Mouse (Mus musculus): ENCODE data around the gene Thsd4. TPM values are rescaled to one million over a fixed set of nuclear protein-coding genes. Genes with fewer than 3 reads are reported as not detected.

Thsd4 gene
- polyA plus RNA-seq, 1 experiment from 2014 or later = 1.8 TPM

DNA sequence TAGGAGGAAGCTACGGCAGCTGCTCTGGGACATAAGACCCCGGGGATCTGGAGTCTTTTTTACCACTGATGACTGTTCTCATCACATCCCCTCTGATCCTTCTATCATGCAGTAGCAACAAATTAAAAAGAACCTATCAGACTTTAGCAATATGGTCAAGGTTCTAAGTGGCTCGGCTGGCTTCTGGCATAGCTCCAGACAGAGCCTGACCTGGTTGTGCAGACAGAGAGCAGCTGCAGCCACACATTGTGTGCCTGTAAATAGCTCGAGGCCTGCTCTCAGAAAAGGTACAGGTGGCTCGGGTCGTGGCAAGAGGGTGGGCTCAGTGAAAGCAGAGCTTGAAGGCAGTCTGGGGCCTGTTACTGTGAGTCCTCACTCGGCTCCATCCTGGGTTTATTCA, 512.9 kb downstream of the Thsd4 start:
- POLR2A ChIA-PET = no interaction called here
- H3K27me3 ChIP-seq = no peaks in the 10 kb centered on the region
- no peak for DNase-seq (ENCODE audit: low read depth, low spot score)
- CTCF ChIA-PET = no interaction called here
- ATAC-seq = no peak
- no peak for TF ChIP-seq CTCF (IDR thresholded peaks at IDR 0.05)
- in situ Hi-C loops (cut with MboI; ENCODE audit: low pct_unique_long_range_greater_than_20kb) = no loop called here

DNA sequence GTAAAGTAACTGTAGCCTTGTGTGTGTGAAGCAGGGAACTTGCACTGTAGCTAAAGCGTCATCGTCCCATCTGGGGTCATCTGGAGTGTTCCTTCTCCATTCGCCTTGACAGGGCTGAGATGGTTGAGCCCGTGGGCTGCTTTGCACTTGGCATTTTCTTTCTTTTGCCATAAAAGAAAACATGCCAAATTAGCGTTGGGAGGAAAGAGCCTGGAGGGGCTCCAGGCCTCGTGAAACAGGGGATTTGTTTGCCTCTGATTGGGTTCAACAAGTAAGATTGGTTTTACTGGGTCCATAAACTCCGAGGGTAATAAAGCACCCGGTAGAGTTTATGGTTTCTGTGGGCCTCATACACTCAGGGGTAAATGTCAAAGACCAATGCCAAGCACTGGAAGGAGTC, 519.5 kb downstream of the Thsd4 start:
- ATAC-seq (no peak), DNase-seq (ENCODE audit: low read depth, low spot score) (no peak)
- POLR2A ChIA-PET = no interaction called here
- CTCF ChIA-PET = no interaction called here
- no peak for TF ChIP-seq CTCF (IDR thresholded peaks at IDR 0.05)
- in situ Hi-C loops (cut with MboI; ENCODE audit: low pct_unique_long_range_greater_than_20kb) = no loop called here
- H3K27me3 ChIP-seq = no peaks in the 10 kb centered on the region

DNA sequence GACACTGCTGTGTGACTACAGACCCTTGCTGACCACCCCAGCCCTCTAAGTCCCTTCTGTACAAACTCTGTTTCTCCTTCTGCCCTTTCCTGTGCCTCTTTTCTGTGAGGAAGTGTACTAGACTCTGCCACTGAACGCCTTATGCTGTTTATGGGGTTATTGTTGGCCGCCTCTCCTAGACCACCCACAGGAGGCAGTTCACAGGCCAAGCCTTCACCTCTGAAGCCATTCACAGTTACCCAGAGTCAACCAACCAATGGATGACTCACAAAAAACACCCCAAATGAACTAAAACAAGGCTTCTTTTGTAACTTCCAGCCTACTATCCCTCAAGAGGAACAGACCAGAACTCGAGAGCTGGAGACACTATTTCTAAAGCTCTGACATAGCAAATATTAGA, 520.4 kb downstream of the Thsd4 start:
- ATAC-seq (no peak), DNase-seq (ENCODE audit: low read depth, low spot score) (no peak)
- CTCF ChIA-PET = no interaction called here
- in situ Hi-C loops (cut with MboI; ENCODE audit: low pct_unique_long_range_greater_than_20kb) = no loop called here
- H3K27me3 ChIP-seq = no peaks in the 10 kb centered on the region
- POLR2A ChIA-PET = no interaction called here
- no peak for TF ChIP-seq CTCF (IDR thresholded peaks at IDR 0.05)

DNA sequence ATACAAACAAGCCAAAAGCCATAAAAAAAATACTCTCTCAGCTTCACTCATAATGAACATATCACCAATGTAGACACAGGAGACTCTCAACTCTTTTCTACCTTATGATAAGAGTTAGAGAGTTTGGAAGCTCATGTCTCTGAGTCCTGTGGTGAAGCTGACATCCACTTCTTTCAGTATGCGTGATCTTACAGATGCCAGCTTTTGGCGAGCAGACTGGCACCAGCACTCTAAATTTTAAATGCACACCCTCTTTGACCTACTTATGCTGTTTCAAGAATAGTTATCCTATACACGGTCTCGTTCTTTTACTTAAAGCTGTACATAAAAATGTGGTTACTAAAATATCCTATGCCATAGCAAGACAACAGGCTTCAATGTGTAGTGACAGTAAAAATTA, 524.1 kb downstream of the Thsd4 start:
- CTCF ChIA-PET = no interaction called here
- TF ChIP-seq CTCF (IDR thresholded peaks at IDR 0.05) = no peak
- in situ Hi-C loops (cut with MboI; ENCODE audit: low pct_unique_long_range_greater_than_20kb) = no loop called here
- POLR2A ChIA-PET = no interaction called here
- DNase-seq (ENCODE audit: low read depth, low spot score) = no peak
- H3K27me3 ChIP-seq = peaks cover 9% of the 10 kb centered on the region
- no peak for ATAC-seq

DNA sequence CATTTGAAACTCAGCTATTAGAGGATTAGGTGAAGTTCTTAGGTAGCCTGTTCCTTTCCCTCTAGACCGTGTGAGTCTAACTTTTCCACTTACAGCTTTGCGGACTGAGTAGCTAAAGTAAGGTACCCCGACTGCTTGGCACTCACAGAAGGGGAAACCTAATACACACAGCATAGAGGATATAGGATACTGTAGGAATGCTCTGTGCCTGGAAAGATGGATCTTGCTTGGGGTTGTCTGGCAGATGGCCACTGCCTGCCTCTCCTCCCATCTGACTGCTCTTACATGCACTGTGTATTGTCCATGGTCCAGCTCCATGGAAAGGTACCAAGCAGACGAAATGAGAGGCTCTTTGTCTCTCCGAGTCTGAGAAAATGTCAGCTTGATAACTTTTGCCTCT, 530.4 kb downstream of the Thsd4 start:
- POLR2A ChIA-PET = interaction anchor here (0.6 kb wide), 1 partner anchor 1201 kb away, joined by 4 read pairs; no protein-coding TSS in a partner anchor
- peaks cover 14% of the 10 kb centered on the region for H3K27me3 ChIP-seq
- no peak for TF ChIP-seq CTCF (IDR thresholded peaks at IDR 0.05)
- in situ Hi-C loops (cut with MboI; ENCODE audit: low pct_unique_long_range_greater_than_20kb) = no loop called here
- CTCF ChIA-PET = interaction anchor here (0.9 to 1.1 kb wide), 2 partner anchors 239 to 243 kb away, joined by 3 read pairs; no protein-coding TSS in a partner anchor
- ATAC-seq (no peak), DNase-seq (ENCODE audit: low read depth, low spot score) (no peak)

DNA sequence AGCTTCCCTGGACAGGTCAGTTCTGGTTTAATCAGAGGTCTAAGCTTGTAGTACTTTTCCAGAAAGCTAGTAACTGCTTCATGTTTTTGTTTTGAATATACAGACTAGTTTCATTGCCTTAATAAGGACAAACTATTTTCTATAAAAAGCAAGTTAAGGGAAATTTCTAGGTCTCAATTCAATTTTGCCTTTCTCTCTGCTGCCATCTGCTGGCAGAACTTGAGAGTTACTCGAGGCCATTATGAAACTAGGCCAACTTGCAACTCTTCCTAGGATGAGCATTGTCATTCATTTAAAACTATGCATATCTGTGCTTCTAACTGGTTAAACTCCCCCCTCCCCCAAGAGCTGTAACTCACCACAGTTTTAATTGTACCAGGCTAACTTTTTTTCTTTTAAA, 532.0 kb downstream of the Thsd4 start:
- CTCF ChIA-PET = interaction anchor here (0.8 to 3.4 kb wide), 8 partner anchors 9 to 266 kb away, joined by 3 to 24 read pairs (median 3); no protein-coding TSS in a partner anchor
- DNase-seq (ENCODE audit: low read depth, low spot score) (no peak), ATAC-seq (no peak)
- POLR2A ChIA-PET = interaction anchor here (0.7 kb wide), 1 partner anchor 339 kb away, joined by 3 read pairs; no protein-coding TSS in a partner anchor
- in situ Hi-C loops (cut with MboI; ENCODE audit: low pct_unique_long_range_greater_than_20kb) = loop anchor here (5.0 kb wide), 1 partner anchor 177 kb away; no protein-coding TSS in a partner anchor
- peaks cover 14% of the 10 kb centered on the region for H3K27me3 ChIP-seq
- TF ChIP-seq CTCF (IDR thresholded peaks at IDR 0.05) = peak; percentile 73

DNA sequence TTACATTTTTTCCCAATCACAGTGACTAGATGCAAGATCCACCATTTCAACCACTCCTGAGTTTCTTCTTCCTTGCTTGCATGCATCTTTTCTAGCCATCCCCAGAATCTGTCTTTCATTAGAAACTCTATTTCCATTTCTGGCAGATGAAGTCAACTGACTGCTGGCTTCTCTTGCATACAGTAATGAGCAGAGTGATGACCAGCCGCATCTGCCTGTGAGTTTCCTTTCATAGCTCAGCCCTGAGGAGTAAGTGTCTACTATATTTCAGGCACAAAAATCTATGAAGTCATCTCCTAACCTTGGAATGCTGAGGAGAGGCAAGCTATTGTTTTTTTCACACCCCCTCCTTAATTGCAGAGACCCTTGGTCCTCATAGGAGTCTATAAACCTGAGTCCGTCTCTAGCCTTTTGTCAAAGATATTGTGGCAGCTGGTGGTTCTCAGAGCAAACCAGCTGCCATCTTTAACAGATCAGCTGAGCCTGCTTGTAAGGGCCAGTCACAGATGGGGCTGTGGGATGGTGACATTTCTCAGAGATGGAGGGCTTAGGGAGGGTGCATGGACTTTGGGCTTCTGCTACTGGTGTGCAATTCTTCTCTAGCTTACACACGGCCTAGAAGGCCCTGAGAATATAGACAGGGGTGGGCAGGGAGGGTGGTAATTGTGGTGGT, 535.8 kb downstream of the Thsd4 start:
- H3K27me3 ChIP-seq = peaks cover 2% of the 10 kb centered on the region
- TF ChIP-seq CTCF (IDR thresholded peaks at IDR 0.05) = no peak
- DNase-seq (ENCODE audit: low read depth, low spot score) (no peak), ATAC-seq (no peak)
- ChIA-PET POLR2A (no interaction called here), CTCF (interaction anchor here (1.0 to 1.7 kb wide), 2 partner anchors 8 to 17 kb away, joined by 3 to 6 read pairs; no protein-coding TSS in a partner anchor)
- in situ Hi-C loops (cut with MboI; ENCODE audit: low pct_unique_long_range_greater_than_20kb) = loop anchor here (5.0 kb wide), 1 partner anchor 181 kb away; no protein-coding TSS in a partner anchor

DNA sequence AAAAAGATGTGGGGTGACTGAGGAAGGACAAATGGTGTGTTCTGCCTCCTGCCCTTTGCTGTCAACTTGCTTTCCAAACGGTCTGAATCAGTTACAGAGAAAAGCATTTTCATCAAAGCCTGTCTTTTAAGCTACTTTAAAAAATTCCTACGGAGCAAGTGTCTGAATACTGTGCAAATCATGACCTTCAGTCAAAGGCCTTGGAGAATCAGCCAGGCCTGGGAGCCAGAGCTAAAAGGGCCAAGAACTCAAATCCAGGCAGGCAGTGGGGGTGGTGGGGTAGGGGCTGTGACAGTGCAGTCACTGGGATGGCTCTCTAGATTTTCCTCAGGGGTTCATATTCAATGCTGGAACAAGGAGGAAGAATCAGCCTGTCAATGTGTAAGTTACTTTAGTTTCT, 540.7 kb downstream of the Thsd4 start:
- ChIA-PET CTCF (interaction anchor here (1.0 to 1.7 kb wide), 3 partner anchors 9 to 14 kb away, joined by 3 to 4 read pairs (median 3); no protein-coding TSS in a partner anchor), POLR2A (no interaction called here)
- H3K27me3 ChIP-seq = no peaks in the 10 kb centered on the region
- no peak for TF ChIP-seq CTCF (IDR thresholded peaks at IDR 0.05)
- ATAC-seq (no peak), DNase-seq (ENCODE audit: low read depth, low spot score) (no peak)
- in situ Hi-C loops (cut with MboI; ENCODE audit: low pct_unique_long_range_greater_than_20kb) = no loop called here

DNA sequence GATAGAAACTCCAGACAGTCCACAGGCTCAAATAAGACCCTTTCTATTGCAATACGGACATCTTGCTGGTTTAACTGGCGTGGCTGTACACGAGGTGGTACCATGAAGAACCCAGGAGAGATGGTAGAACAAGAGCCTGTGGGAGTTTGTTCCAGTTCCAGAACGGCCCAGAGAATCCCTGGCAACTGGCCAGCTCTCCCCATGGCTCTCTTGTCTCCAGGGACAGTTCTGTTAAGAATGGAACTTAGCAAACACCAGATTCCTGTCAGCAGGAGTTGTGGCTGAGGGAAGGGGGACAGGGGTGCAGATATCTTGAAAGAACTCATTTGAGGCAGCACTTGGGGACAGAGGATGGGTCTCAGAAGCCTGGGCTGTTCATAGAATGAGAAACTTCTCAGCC, 550.6 kb downstream of the Thsd4 start:
- ChIA-PET POLR2A (no interaction called here), CTCF (interaction anchor here (3.5 kb wide), 1 partner anchor 18 kb away, joined by 24 read pairs; no protein-coding TSS in a partner anchor)
- no peak for TF ChIP-seq CTCF (IDR thresholded peaks at IDR 0.05)
- ATAC-seq (no peak), DNase-seq (ENCODE audit: low read depth, low spot score) (no peak)
- in situ Hi-C loops (cut with MboI; ENCODE audit: low pct_unique_long_range_greater_than_20kb) = no loop called here
- H3K27me3 ChIP-seq = no peaks in the 10 kb centered on the region

DNA sequence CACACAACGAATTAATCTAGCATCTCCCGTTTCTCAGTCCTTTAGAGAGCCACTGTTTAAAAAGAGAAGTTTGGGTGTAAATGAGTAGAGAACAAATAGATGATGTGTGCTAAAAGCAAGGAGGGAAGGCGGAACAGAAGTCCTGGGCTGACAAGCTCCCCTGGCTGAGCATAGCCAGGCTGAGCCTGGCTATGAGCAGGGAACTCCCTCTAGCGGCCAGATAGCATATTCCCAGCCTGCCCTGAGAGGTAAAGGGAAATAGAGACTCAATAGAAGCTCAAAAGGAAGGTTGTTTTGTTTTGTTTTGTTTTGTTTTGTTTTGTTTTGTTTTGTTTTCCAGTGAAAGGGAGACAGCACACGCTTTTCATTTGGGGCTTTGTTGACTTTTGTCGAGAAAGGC, 552.5 kb downstream of the Thsd4 start:
- peak; percentile 91 for TF ChIP-seq CTCF (IDR thresholded peaks at IDR 0.05)
- DNase-seq (ENCODE audit: low read depth, low spot score) (no peak), ATAC-seq (no peak)
- in situ Hi-C loops (cut with MboI; ENCODE audit: low pct_unique_long_range_greater_than_20kb) = no loop called here
- ChIA-PET CTCF (interaction anchor here (1.1 to 3.5 kb wide), 10 partner anchors 9 to 212 kb away, joined by 3 to 24 read pairs (median 4); partner anchors contain the start of gene Nr2e3), POLR2A (interaction anchor here (0.7 to 1.3 kb wide), 2 partner anchors 28 to 278 kb away, joined by 3 read pairs; no protein-coding TSS in a partner anchor)
- H3K27me3 ChIP-seq = no peaks in the 10 kb centered on the region

DNA sequence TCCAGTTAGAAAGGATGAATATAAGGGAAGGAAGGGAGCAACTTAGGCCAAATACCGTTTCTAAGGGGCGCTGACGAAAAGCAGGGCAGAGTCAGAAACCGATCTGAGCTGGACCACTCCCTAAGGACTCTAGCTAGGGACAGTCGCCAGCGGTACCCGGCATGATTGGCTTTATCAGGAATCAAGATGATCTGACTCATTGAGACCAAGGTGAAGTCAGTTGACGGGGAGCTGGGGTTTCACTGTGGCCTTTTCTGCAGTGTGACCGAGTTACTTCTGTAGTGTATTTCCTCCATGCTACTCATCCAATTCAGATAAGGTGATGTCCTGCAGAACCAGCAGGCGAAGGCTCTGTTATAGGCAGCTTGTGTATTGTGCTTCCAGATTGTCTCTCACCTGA, 556.8 kb downstream of the Thsd4 start:
- H3K27me3 ChIP-seq = no peaks in the 10 kb centered on the region
- no peak for ATAC-seq
- in situ Hi-C loops (cut with MboI; ENCODE audit: low pct_unique_long_range_greater_than_20kb) = no loop called here
- ChIA-PET CTCF (interaction anchor here (1.4 kb wide), 1 partner anchor 278 kb away, joined by 3 read pairs; no protein-coding TSS in a partner anchor), POLR2A (no interaction called here)
- no peak for DNase-seq (ENCODE audit: low read depth, low spot score)
- no peak for TF ChIP-seq CTCF (IDR thresholded peaks at IDR 0.05)
